Mouse (Mus musculus) embryonic facial prominence, embryonic 11.5 days (tissue): ENCODE measurements around the gene Eif3c. TPM values are rescaled to one million over a fixed set of nuclear protein-coding genes. Genes with fewer than 3 reads are reported as not detected.

Experiments used
- ATAC-seq: fragments of 200-750 bp; cut with Nextera tagmentation; replicated peaks from 2 replicates; pipeline ENCODE4 v1.8.0; 2017; ENCODE audit warnings: low read depth; ENCODE audit not compliant: insufficient number of reproducible peaks, low FRiP score, low TSS enrichment
- DNase-seq: peaks from one replicate; pipeline ENCODE4 v3.0.0-alpha.2; 2015; ENCODE audit warnings: low spot score
- H3K27ac ChIP-seq: fragments of 300-500 bp; sonication (generic); replicated peaks from 2 replicates; pipeline ENCODE4 v1.5.1; 2014; ENCODE audit warnings: mild to moderate bottlenecking, low read depth, low read length, control low read depth
- H3K27me3 ChIP-seq: fragments of 300-500 bp; sonication (generic); 2 replicates; pipeline ENCODE4 v1.6.1; 2014; ENCODE audit warnings: mild to moderate bottlenecking, low read length, moderate library complexity, mixed read lengths; ENCODE audit not compliant: control insufficient read depth, insufficient read depth
- H3K36me3 ChIP-seq: fragments of 300-500 bp; sonication (generic); replicated peaks from 2 replicates; pipeline ENCODE4 v1.6.1; 2014; ENCODE audit warnings: low read depth, mild to moderate bottlenecking, low read length, moderate library complexity, mixed read lengths; ENCODE audit not compliant: control insufficient read depth, insufficient read depth
- H3K4me1 ChIP-seq: fragments of 300-500 bp; sonication (generic); 2 replicates; pipeline ENCODE4 v1.6.1; 2014; ENCODE audit warnings: low read length, mixed read lengths; ENCODE audit not compliant: control insufficient read depth, insufficient read depth
- H3K4me2 ChIP-seq: fragments of 300-500 bp; sonication (generic); 2 replicates; pipeline ENCODE4 v1.6.1; 2014; ENCODE audit warnings: low read depth, mild to moderate bottlenecking, control low read depth, low read length, moderate library complexity
- H3K4me3 ChIP-seq: fragments of 300-500 bp; sonication (generic); 2 replicates; pipeline ENCODE4 v1.5.1; 2014; ENCODE audit warnings: low read depth, low read length, control low read depth
- H3K9ac ChIP-seq: fragments of 300-500 bp; sonication (generic); replicated peaks from 2 replicates; pipeline ENCODE4 v1.6.1; 2014; ENCODE audit warnings: mild to moderate bottlenecking, control low read depth, low read length
- H3K9me3 ChIP-seq: fragments of 300-500 bp; sonication (generic); replicated peaks from 2 replicates; pipeline ENCODE4 v1.6.1; 2016; ENCODE audit warnings: mild to moderate bottlenecking, low read length, inconsistent platforms, mixed read lengths; ENCODE audit not compliant: control insufficient read depth
- WGBS: fragments of 180-500 bp; shearing (Covaris S2); extraction: QIAGEN DNeasy Blood & Tissue Kit; methylation state at CpG from one replicate; pipeline ENCODE4 v1.1.7; 2014; 5-methylcytosine and 5-hydroxymethylcytosine counted together
- polyA plus RNA-seq: library from polyadenylated mRNA; unstranded; fragments of >200 nt; fragmentation: Nextera tagmentation; extraction: Ambion mirVana; gene quantifications from 2 replicates; pipeline ENCODE4 v1.2.1, GENCODE M21; 2014

Eif3c gene
- polyA plus RNA-seq, 1 experiment from 2014 or later, result 184 TPM

- H3K27ac ChIP-seq, result no peak overlapping the region
- no peaks in the 10 kb centered on the region for H3K4me1 ChIP-seq
- DNase-seq (no peak), ATAC-seq (no peak)
- no peak overlapping the region for H3K4me3 ChIP-seq
- no peak overlapping the region for H3K4me2 ChIP-seq
- no peak overlapping the region for H3K9ac ChIP-seq
- WGBS, result 61% methylated on average over 2 of the region's 2 CpGs
- no peaks in the 10 kb centered on the region for H3K36me3 ChIP-seq
- no peaks in the 10 kb centered on the region for H3K27me3 ChIP-seq
- H3K9me3 ChIP-seq, result no peaks in the 10 kb centered on the region
Measured at GRCm38 (mm10) chr7:126519513-126519912, 46.7 kb downstream of the Eif3c start.

DNA sequence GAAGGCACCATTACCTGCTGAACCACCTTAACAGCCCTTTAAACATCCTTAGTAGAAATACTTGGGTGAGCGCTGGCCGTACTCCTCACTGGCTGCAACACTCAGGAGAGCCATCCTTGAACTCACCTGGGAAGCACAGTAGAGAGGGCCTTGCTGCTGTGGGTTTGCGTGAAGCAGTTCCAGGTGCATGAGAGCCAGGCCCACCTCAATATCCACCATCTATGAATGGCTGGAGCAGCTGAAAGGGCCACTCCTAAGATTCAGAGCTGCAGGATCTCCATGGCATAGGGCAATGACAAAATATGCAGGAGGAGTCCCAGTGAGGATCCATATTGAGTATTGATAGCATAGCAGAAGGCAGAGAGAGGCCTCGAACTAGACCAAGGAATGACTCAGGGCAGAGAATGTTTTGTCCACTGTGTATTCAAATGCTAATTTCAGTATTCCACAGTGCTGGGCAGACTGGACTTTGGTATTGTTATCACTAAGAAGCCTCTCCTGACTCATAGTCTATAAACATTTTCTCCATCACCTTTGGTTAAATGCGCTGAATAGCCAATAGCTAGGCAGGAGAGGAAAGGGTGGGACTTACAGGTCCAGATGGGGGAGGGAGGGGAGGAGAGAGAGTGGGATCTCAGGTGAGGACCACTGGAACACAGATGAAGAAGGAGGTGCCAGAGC lies 47.8 kb downstream of the Eif3c start:
- no peaks in the 10 kb centered on the region for H3K36me3 ChIP-seq
- no peaks in the 10 kb centered on the region for H3K27me3 ChIP-seq
- no peak overlapping the region for H3K4me2 ChIP-seq
- H3K4me1 ChIP-seq, result no peaks in the 10 kb centered on the region
- no peak overlapping the region for H3K27ac ChIP-seq
- H3K9ac ChIP-seq, result no peak overlapping the region
- DNase-seq (no peak), ATAC-seq (no peak)
- no peak overlapping the region for H3K4me3 ChIP-seq
- H3K9me3 ChIP-seq, result no peaks in the 10 kb centered on the region
- WGBS, result 85% methylated on average over 5 of the region's 5 CpGs

DNA sequence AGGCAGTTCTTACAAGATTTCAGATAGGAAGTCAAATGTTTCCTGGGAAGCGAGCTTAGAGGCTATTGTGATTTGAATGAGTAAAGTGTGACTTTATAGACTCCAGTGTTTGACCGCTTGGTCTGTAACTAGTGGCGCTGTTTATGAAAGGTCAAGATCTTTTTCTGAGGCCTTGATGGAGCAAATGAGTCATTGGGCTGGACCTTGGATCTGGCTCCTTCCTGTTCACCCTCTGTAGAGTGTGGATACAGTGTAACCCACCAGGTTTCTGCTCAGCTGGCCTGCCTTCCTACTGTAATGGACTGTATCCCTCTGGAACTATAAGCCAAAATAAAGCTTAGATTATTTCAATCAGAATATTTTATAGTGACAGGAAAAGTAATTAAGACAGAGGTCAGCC lies 54.9 kb downstream of the Eif3c start:
- no peak overlapping the region for H3K27ac ChIP-seq
- no peaks in the 10 kb centered on the region for H3K36me3 ChIP-seq
- WGBS, result 79% methylated on average over 3 of the region's 3 CpGs
- no peak for DNase-seq
- H3K27me3 ChIP-seq, result no peaks in the 10 kb centered on the region
- no peaks in the 10 kb centered on the region for H3K9me3 ChIP-seq
- H3K4me3 ChIP-seq, result no peak overlapping the region
- no peak overlapping the region for H3K4me2 ChIP-seq
- H3K9ac ChIP-seq, result no peak overlapping the region
- no peaks in the 10 kb centered on the region for H3K4me1 ChIP-seq
- ATAC-seq, result no peak

GRCm38 (mm10) chr7:126507126-126507778 lies 59.0 kb downstream of the Eif3c start:
- H3K27me3 ChIP-seq, result no peaks in the 10 kb centered on the region
- DNase-seq (no peak), ATAC-seq (no peak)
- H3K4me2 ChIP-seq, result no peak overlapping the region
- H3K9ac ChIP-seq, result no peak overlapping the region
- no peak overlapping the region for H3K4me3 ChIP-seq
- no peaks in the 10 kb centered on the region for H3K36me3 ChIP-seq
- H3K27ac ChIP-seq, result no peak overlapping the region
- H3K4me1 ChIP-seq, result no peaks in the 10 kb centered on the region
- H3K9me3 ChIP-seq, result no peaks in the 10 kb centered on the region
- 87% methylated on average over 8 of the region's 8 CpGs for WGBS

DNA sequence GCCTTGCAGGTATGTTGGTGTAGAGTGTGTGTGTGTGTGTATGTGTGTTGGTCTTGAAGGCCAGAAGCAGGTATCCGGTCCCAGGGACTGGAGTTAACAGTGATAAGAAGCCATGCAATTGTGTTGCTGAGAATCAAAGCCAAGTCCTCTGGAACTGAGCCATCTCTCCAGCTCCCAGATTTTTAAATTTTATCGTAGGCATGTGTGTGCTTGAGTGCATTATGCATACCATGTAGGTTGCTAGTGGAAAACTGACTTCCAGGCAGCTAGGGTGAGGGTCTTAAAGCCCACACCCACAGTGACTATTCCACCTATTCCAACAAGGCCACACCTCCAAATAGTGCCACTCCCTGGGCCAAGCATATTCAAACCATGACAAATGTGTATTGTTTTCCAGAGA lies 61.3 kb downstream of the Eif3c start:
- Histone ChIP-seq H3K4me1 (no peaks in the 10 kb centered on the region), H3K4me2 (no peak overlapping the region), H3K27me3 (no peaks in the 10 kb centered on the region), H3K9me3 (no peaks in the 10 kb centered on the region), H3K4me3 (no peak overlapping the region), H3K9ac (no peak overlapping the region), H3K27ac (no peak overlapping the region), H3K36me3 (peaks cover 9% of the 10 kb centered on the region)
- ATAC-seq (no peak), DNase-seq (no peak)
- 98% methylated on average over 2 of the region's 2 CpGs for WGBS

DNA sequence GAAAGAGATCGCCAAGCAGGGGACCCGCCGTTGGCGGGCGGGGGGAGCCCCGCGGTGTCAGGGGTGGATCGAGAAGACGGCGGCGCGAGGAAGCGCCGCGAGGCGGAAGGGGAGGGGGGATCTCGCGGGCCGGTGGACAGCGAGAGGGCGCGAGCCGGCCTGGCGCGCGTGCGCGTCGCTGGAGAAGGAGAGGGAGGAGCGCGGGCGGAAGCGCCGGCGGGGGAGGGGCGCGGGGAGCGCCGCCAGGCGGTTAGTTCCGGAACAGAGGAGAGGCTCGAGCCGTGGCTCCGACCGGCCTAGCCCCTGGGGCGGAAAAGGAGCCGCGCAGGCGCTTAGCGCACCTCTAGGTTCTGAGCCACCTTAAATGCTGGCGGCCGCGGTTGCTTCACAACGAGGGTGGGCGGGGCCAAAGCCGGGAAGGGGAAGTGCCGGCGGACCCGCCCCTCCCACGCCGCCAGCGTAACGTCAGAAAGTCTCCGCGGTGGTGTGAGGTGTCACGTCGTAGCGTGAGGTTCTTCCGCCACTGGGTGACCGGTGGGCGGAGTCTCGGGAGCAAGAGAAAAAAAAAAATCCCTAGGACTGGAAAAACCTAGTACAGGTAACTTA lies 62.8 kb downstream of the Eif3c start, which contains the start of gene Atxn2l:
Gene Atxn2l (minus strand): TSS at position 165 of the 606 bp plus-strand sequence.
- peak; percentile 87 for ATAC-seq
- no peaks in the 10 kb centered on the region for H3K27me3 ChIP-seq

GRCm38 (mm10) chr7:126502751-126503150 lies 63.5 kb downstream of the Eif3c start:
- Histone ChIP-seq H3K36me3 (peaks cover 17% of the 10 kb centered on the region), H3K9me3 (no peaks in the 10 kb centered on the region), H3K4me3 (peak overlapping the region; percentile 100), H3K9ac (peak overlapping the region; percentile 100), H3K4me1 (no peaks in the 10 kb centered on the region), H3K27me3 (no peaks in the 10 kb centered on the region), H3K27ac (peak overlapping the region; percentile 99), H3K4me2 (peak overlapping the region; percentile 50)
- DNase-seq, result no peak
- no peak; the same call in 1 of the 2 replicates for ATAC-seq
- under 1% methylated on average over 39 of the region's 40 CpGs for WGBS

More for the DNA sequence above, 62.8 kb downstream of the Eif3c start, which contains the start of gene Atxn2l:
- DNase-seq, result peak; percentile 100
- peak within 1 kb of the TSS; percentile 100 for H3K9ac ChIP-seq
- H3K36me3 ChIP-seq, result peaks cover 17% of the 10 kb centered on the region
- peak within 1 kb of the TSS; percentile 99 for H3K27ac ChIP-seq
- under 1% methylated on average over 55 of the region's 72 CpGs for WGBS
- peak within 1 kb of the TSS; percentile 100 for H3K4me3 ChIP-seq
- peak within 1 kb of the TSS; percentile 50 for H3K4me2 ChIP-seq
- H3K4me1 ChIP-seq, result no peaks in the 10 kb centered on the region
- no peaks in the 10 kb centered on the region for H3K9me3 ChIP-seq
